Mouse (Mus musculus) kidney, embryonic 15.5 days (tissue): ENCODE measurements at regions not wholly inside any gene's neighbourhood (a gene's known extent, or its start where the extent isn't known, plus 50 kb on each side); places are given as distances from the start of the nearest gene placed in this dataset.

ENCODE experiments used
- ATAC-seq: fragments of 200-750 bp; cut with Nextera tagmentation; replicated peaks from 2 replicates; pipeline ENCODE4 v1.8.0; 2017; ENCODE audit warnings: moderate TSS enrichment; ENCODE audit not compliant: low FRiP score
- H3K27ac ChIP-seq: fragments of 300-500 bp; sonication (generic); 2 replicates; pipeline ENCODE4 v1.5.1; 2015; ENCODE audit warnings: mild to moderate bottlenecking, inconsistent platforms
- H3K27me3 ChIP-seq: fragments of 300-500 bp; sonication (generic); 2 replicates; pipeline ENCODE4 v1.6.1; 2015; ENCODE audit warnings: inconsistent platforms
- H3K36me3 ChIP-seq: fragments of 300-500 bp; sonication (generic); 2 replicates; pipeline ENCODE4 v1.6.1; 2015; ENCODE audit warnings: inconsistent platforms
- H3K4me1 ChIP-seq: fragments of 300-500 bp; sonication (generic); 2 replicates; pipeline ENCODE4 v1.6.1; 2015; ENCODE audit warnings: inconsistent platforms
- H3K4me2 ChIP-seq: fragments of 300-500 bp; sonication (generic); 2 replicates; pipeline ENCODE4 v1.6.1; 2015; ENCODE audit warnings: moderate library complexity, mild to moderate bottlenecking, inconsistent platforms
- H3K4me3 ChIP-seq: fragments of 300-500 bp; sonication (generic); replicated peaks from 2 replicates; pipeline ENCODE4 v1.5.1; 2015; ENCODE audit warnings: mild to moderate bottlenecking, inconsistent platforms
- H3K9ac ChIP-seq: fragments of 300-500 bp; sonication (generic); 2 replicates; pipeline ENCODE4 v1.6.1; 2015; ENCODE audit warnings: mild to moderate bottlenecking, inconsistent platforms
- H3K9me3 ChIP-seq: fragments of 300-500 bp; sonication (generic); replicated peaks from 2 replicates; pipeline ENCODE4 v1.6.1; 2016; ENCODE audit warnings: inconsistent platforms
- WGBS: fragments of 180-500 bp; shearing (Covaris S2); methylation state at CpG from one replicate; pipeline ENCODE4 v1.1.7; 2015; ENCODE audit warnings: mixed read lengths; 5-methylcytosine and 5-hydroxymethylcytosine counted together

DNA sequence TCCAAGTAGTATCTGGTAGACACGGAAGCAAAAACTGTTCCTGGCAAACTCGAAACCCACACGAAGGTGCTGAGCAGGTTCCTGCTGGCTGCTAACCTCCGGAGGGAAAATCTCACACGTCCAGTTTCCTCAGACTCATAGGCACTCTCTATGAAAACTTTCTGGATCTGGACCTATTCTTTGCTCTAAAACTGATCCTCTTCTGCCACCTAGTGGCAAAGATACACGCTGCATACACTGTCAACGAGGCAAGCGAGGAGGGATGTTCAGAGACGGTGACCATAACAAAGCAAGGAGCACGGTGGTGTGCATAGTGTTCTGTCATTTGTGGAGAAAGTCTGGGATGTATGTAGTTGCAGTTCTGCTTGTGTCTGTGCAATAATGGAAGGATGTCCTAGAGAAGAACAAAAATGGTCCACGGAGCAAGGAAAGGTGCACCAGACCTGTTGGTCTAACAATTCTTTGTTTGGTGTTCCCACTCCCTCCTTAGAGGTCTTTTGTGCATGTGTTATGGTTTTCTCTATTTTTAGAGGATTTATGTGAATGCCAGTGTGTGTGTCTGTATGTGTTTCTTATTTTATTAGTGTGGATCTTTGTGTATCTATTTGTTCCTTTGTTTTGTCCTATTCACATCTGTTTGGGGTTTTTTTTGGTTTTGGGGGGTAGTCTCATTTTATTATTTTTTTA lies 57.0 kb upstream of the Siglech start:
- Histone ChIP-seq H3K4me3 (no peak overlapping the region), H3K4me2 (peak overlapping the region; percentile 20; the same call in 1 of the 2 replicates), H3K27ac (no peak overlapping the region), H3K27me3 (no peaks in the 10 kb centered on the region), H3K4me1 (no peaks in the 10 kb centered on the region), H3K9me3 (no peaks in the 10 kb centered on the region), H3K36me3 (no peaks in the 10 kb centered on the region), H3K9ac (no peak overlapping the region)
- WGBS, result 10% methylated on average over 11 of the region's 11 CpGs
- peak; percentile 94 for ATAC-seq
